Mouse (Mus musculus) R1 (cell line): ENCODE measurements at regions not wholly inside any gene's neighbourhood (a gene's known extent, or its start where the extent isn't known, plus 50 kb on each side); places are given as distances from the start of the nearest gene placed in this dataset.

ENCODE experiments used
- DNase-seq: peaks from one replicate; pipeline ENCODE4 v3.0.0-alpha.2; 2018; ENCODE audit warnings: low read depth, low spot score

DNA sequence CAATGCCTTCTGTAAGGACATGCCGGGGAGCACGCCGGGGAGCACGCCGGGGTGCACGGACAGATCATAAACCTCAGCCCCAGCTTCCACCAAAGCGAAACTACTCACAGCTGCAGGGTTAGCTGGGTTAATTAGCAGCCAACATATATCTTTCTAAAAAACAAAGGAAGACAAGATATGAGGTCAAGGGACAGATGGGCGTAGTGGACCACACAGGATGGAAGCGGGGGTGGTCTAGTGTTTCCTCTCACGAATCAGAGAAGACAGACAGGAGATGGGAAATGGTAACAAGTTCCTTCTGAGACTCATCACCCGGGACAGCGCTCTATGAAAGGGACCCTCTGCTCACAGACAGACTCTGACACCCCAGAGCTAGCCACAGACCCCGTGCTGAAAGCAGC is 60.0 kb upstream of the Ajap1 start:
- DNase-seq: no peak

DNA sequence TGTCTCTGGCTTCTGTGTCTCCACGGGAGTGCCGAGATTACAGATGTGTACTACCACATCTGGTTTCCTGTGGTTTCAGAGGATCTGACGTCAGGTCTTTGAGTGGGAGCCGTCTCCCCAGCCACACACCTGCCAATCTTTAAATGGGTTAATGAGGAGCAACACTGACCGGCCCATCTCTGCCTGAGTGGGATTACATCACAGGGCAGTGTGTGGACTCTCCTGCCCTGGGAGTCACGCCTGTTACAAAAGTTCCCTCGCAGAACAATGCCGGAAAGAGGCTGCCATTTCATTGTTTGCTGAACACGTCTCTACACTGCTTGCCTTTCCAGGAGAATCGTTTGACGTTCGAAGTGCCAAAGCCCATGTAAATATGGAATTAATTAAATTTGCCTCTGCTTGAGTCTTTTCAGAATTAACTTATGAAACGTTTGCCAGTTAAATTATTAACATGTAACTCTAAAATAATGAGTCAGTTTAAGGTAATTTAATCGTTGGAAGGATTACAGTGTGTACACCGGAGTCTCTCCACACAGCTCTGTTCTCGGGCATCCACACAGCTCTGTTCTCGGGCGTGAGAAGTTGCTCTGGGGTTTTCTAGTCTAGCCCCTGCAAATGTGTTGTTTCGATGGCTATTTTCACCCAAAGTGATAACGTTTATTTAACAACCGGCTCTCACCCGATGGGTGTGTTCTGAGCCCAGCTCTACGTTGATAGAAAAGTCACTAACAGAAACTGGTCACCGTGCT is 61.5 kb upstream of the Ajap1 start:
- DNase-seq: no peak

DNA sequence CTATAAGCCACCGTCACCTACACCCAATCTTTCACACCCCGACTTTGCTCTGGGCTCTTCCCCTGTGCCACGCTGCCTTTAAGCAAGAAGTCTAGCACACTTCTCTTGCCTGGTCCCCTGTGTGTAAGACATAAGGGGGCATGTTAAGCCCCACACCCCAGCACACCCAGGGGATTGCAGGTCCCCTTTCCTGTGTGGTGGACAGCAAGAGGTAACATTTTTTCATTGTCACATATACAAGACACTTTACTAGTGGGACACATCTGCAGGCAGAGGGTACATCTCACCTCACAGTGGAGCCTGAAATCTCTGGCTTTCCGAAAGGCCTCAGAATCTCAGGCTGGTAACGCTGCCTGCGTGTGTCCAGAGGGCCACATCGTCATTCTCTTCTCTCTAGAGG is 64.1 kb upstream of the Ajap1 start:
- DNase-seq: no peak

DNA sequence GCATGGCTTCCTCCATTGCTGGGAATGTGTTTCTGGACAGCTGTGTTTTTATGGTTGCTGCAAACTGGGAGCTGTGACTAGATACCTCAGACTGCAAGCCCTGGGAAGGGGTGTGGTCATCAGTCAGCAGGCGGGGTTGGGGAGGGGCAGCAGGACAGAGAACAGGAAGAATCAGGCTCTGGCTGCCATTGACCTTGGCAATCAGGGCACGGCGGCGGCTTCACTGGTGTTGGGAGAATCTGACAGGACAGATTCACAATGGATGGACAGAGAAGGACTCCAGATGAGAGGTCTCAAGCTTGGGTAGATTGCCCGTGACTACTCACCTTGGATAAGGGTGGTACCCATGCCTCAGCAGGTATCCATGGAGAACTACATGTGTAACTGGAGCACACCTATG is 64.5 kb upstream of the Ajap1 start:
- peak; percentile 72 for DNase-seq

DNA sequence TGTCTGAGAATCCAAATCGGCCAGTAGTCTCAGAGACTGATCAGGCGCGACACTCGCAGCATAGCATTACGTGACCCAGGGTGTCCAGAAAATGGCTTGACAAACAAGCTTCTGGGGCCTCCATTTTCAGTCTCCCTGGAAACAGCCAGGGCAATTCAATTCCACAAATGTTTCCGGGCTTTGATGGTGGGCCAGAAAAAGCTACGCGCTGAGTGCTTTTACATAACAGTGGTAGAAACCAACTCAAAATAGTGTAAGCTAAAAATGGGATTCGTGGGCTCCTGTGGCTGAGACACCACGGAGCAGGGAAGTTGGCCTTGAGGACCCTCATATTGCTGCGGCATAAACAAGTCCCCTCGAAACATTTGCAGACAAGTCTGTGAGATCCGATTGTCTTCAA is 65.3 kb upstream of the Ajap1 start:
- peak; percentile 72 for DNase-seq

DNA sequence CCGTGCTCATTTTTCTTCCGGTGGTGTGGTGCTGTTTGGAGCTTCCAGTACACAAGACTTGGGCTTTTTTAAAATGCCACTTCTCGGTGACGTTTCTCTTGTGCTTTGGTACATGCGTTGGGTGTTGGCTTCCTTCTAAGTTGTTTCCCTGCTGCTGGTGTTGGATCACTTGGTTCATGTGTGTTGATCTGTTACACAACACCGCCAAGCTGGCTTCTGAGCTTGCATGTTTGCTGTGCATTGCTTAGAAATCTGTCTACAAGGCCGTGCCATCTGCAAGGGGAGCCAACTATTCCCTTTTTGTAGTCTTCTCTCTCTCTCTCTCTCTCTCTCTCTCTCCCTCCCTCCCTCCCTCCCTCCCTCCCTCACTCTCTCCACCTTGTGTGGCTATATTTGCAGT is 68.7 kb upstream of the Ajap1 start:
- no peak for DNase-seq

DNA sequence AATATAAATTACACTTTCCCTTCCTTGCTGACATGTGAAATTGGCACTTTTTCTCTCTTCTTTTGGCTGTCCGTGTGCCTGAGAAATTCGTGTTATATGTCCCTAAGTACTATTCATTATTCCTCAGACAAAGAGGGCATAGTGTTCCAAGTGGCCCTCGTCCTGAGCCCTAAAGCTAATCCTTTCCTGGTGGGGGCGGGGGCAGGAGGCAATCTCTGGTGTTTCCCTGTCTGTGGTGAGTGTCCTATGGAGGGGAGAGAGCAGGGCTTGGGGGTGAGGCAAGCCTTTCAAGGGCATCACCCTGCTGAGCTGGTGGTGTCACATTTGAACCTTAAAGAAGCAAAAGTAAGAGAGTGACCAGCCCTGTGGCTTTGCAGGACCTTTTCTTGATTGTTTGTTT is 69.9 kb upstream of the Ajap1 start:
- DNase-seq: no peak

DNA sequence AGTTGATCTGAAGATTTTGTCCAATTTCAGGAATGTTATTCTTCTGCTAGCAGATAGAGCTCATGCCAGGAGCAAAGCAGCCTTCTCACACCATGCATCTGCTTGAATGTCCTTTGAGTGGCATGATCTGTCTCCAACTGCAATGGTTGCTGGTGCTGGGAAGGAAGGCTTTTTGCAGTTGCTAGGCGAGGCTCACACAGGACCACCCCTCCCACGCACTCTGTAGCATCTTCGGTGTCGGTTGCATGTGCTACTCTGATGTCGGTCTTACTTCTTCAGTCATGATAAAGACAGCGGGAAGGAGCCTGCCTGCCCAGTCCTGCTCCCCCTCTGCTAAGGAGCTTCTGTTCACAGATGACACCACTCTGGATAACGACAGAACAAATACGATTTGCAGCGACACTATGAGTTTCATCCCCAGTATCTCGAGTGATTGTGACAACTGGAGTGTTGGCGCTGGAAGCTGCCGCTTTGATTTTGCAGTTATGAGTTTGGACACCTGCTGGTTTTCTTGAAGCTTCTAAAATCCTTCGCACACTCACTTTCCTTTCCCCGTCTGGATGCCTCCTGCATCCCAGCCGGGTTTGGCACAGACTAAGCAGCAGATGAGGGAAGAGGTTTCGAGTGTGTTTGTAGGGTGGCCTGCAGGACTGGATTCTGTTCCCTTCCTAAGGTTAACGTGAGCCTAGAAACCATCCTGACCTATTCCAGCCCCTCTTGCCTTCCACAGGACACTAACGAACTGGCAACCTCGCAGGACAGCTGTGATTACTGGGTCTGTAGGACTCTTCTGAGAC is 75.4 kb upstream of the Ajap1 start:
- DNase-seq: peak; percentile 63

DNA sequence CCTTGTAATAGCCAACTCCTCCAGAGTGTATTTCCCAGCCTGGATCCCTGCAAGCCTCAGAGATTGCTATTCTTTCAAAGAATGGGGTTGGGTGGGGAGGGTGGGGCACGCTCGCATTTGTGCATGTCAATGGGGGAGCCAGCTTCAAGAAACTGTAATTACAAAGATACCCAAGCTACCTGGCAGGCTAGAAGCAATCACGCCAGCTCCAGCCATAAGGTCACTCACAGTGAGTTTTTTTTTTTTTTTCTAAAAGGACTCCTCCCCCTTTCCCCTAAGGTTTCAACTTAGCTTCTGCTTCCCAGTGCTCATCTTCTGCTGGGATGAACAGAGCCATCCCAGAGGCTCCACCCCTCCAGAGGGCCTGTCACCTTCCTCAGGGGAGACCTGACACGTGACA is 77.0 kb upstream of the Ajap1 start:
- DNase-seq: peak; percentile 94

DNA sequence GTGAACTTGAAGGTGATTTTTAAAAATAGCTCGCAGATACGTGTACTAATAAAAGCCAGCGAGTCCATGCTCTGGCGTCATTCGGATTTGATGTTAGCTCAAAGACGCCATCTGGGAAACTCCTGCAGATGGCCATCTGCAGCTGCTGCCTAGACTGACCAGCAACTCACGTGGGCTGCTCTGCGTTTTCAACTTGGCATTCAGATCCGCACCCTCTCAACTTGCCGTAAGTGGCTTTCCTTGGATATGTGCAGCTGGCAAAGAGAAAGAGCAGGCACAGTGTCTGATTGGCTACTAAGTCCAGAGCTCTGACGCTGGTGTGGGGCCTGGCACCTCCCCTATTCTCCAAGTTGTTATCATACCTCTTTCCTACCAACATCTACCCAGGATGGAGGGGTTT is 77.6 kb upstream of the Ajap1 start:
- DNase-seq: no peak

DNA sequence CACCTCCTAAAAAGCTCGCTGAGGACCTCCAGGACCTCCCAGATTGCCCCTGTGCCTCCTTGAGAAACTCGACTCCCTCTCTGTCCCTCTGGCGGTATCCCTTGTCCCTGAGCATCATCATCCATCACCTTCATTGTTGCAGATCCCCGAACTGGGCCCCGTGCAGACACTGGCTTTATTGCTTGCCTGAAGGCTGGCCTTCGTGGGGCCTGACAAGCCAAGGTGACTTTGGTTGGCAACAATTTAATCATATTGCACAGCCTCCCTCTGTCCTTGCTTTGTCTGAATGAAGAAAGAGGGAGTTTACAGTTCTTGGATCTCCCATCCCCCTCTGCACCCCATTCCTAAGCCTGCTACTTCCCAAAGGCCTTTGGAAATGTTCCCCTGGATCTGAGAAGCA is 78.3 kb upstream of the Ajap1 start:
- no peak for DNase-seq

DNA sequence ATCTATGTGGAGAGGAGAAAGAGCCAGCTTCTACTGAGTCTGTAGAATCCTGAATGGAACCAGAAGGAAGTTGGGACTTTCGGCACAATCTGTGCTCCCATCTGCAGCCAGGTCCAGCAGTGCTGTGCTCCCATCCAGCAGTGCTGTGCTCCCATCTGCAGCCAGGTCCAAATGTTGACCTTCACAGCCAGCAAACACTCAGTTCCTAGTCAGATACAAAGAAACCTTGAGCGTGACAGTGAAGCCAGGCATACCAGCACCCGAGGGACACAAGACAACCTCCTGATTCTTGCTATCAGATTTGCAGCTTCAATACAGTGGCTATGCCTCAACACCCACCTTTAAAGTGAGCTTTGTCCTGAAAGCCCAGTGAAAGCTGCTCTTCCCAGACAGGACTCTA is 79.4 kb upstream of the Ajap1 start:
- DNase-seq: no peak

DNA sequence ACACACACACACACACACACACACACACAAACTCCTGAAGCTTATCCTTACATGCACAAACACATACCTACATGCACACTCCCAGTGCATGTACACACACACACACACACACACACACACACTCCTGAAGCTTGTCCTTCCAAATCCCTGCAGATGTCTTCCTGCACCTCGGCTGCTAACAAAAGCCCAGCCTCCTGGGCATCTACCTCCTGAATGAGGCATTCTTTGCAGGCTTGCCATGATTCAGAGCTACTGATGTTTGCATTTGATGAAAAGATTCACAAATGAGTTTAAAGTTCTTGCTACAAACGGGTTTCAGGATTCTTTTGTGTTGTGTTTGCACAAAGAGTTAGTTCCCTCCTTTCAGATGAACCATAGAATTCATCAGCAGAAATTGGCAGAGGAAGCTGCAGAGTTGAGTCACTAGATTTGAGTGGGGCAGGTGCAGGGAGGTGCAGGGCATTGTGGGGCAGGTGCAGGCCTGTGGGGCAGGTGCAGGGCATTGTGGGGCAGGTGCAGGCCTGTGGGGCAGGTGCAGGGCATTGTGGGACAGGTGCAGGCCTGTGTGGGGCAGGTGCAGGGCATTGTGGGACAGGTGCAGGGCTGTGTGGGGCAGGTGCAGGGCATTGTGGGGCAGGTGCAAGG is 84.8 kb upstream of the Ajap1 start:
- DNase-seq: no peak

DNA sequence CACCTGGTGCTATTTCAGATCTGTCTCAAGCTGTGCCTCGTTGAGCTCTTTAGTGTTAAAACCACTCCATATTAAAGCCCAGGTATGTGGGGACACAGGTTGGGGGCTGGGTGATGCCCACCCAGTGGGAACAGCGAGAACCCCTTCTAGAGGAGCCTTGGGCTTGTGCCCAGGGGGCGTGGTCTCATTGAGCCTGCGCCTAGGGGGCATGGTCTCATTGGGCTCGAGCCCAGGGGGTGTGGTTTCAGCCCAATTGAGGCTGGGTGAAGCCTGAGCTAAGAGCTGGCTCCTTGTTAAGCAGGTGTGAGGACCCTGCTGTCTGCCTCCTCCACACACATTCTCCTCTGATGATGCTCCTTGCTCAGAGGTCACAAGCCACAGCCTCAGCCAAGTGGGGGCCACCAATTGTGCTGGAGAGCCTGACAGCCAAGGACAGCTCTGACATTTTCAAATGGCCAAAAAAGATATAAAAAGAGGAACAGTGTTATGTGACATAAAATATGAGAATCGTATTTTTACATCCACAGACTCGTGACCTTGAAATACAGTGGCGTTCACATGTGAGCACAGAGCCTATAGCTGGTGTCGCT is 90.7 kb upstream of the Ajap1 start:
- DNase-seq: peak; percentile 47

DNA sequence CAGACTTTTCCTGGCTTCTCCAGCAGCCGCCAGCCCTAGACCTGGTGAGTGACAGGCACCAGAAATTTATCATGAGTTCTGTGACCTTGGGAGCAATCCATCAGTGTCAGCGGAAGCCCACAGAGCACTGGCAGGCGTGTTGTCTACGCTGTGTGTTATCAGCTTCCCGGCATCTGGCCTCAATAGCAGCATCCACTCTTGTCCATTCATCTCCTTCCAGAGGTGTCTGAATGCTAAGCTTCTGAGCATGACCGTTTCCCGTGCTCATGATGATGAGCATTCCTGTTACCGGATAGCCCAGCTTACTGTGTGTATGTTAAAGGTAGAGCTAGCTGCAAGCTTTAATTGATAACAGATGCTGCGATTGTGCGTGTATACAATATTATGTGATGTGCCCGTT is 110.7 kb upstream of the Ajap1 start:
- no peak for DNase-seq

DNA sequence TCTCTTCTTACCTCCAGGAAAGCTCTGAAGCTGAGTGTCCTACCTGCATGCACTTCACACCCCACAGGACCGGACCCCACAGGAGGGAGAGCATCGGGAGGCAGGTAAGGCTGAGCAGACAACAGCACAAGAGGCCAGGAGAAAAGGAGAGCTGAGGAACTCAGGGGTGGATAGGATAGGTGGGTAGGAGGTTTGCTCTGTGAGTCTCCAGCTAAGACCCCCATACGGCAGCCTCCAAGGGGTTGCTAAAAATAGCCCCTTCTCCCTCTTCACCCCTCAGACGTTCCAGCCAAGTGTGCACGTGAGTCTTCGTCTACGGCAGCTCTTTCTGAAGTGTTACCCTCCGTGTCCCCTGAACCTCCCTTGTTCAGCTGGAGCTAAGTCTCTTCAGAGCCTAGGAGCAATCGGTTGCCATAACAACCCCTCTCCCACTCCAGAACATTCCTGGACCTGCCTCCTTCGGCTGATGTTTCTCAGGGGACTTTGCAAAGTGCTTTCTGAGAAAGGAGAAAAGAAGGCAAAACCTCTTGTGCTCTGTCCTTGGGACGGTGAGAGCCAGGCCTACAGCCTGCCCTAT is 117.3 kb upstream of the Ajap1 start:
- DNase-seq: peak; percentile 60

DNA sequence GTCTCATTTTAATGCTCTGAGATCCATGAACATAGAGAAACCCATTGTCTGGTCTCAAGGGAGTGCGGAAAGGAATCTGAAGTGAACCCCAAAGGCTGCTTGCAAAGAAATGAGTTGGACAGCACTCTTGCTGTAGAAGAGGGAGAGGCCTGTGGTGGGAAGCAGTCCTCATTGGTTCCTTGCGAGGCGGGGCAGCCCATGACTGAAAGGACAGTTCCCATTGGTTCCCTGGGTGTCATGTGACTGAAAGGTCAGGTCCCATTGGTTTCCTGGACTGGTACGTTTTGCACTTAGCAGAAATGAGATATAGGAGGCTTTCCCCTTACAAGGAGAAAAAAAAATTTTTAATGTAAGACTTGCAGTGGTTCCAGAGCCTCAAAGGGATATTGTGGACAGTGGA is 119.9 kb upstream of the Ajap1 start:
- peak; percentile 85 for DNase-seq

DNA sequence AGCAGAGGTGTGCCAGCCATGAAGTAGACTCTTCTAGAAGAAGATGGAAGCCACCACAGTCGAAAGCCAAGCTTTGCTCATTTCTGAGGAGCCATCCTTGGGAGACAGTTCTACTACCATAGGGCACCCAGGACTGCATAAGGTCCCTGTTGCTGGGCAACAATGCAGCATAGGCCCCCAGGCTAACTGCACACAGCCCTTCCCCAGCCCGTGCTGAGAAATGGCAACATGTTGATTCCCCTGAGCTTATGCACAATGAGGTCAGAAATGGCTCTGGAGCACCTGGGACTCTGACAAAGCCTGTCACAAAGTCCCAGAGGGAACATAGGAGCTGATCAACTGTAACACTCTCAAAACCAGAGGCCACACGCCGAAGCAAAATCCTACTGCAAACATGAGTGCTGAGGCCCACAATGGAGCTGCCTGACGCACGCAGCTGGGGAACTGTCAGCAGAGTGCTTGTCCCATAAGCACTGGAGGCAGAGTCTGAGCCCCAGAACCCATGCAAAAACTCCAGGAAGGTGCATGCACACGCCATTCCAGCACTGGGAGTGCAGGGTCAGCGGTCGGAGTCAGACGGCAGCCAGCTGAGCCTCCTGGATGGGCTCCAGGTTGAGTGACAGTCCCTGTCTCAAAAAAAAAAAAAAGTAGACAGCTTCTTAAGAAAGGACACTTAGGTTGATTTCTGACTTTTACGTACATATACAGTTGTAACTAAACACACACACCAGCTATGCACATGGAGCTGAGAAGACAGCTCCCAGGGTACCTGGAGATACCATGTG is 120.6 kb upstream of the Ajap1 start:
- peak; percentile 35 for DNase-seq

DNA sequence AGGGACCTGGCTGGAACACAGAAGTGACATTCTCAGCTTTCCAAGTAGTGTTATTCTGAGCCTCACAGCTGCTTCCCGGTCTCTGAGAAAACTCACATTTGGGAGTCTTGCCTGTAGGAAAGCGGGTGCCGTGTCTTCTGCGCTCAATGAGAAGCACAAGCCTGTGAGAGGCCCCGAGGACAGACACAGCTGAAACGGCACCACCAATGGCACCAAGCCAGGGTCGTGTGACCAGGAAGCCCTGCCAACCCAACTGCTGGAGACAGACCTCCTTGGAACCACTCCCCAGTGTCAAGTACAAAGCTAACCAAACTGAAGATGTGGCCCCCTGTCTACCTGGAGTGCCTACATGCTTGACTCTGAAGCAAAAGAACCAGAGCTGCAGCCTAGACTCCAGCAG is 121.3 kb upstream of the Ajap1 start:
- DNase-seq: no peak

DNA sequence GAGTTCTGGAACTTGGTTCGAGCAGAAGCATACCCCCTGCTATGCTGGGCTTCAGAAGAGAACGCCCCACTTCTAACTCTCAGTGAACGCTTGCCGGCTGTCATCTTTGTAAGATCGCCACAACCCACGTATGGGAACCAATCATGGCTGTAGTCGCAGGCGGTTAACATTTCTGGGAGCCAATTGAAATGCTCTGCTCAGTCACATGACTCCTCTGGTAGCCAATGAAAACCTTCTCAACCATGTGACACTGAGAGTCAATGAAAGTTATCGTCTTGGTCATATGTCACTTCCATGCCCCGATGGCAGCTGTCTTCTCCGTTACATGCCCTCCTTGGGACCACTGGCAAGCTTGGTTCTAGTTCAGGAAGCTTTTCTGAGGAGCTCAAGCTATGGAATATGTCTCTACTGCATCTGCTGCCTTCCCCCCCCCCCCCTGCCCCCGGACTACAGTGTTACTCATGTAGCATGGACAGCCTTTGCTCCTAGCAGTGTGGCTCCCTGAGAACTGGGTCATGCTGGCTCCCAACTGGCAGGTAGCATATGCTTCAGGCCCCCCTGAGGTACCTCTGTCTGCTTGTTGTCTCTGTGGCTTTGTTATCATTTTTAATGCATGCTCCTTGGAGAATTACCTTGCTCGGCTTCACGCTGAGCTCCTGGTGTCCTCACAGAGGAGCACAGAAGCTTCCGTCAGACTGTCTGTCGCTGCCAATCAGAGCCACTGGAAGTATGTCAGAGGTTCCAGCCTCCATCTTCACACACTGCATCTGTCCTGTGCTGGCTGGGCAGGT is 122.3 kb upstream of the Ajap1 start:
- DNase-seq: peak; percentile 78
